Mouse (Mus musculus) intestine, embryonic 14.5 days (tissue): ENCODE results near the gene Cdc7. TPM values are rescaled to one million over a fixed set of nuclear protein-coding genes. Genes with fewer than 3 reads are reported as not detected.

Source experiments
- ATAC-seq: fragments of 200-750 bp; cut with Nextera tagmentation; replicated peaks from 2 replicates; pipeline ENCODE4 v1.8.0; 2017; ENCODE audit warnings: low read depth, moderate number of reproducible peaks, moderate TSS enrichment, moderate library complexity; ENCODE audit not compliant: low FRiP score, low TSS enrichment
- DNase-seq: peaks from one replicate; pipeline ENCODE4 v3.0.0-alpha.2; 2018; ENCODE audit warnings: low spot score
- H3K27ac ChIP-seq: fragments of 300-500 bp; sonication (generic); 2 replicates; pipeline ENCODE4 v1.5.1; 2014; ENCODE audit warnings: low read depth, mild to moderate bottlenecking, control low read depth
- H3K27me3 ChIP-seq: fragments of 300-500 bp; sonication (generic); replicated peaks from 2 replicates; pipeline ENCODE4 v1.6.1; 2014; ENCODE audit warnings: low read length, control low read depth; ENCODE audit not compliant: control insufficient read depth, insufficient read depth
- H3K36me3 ChIP-seq: fragments of 300-500 bp; sonication (generic); 2 replicates; pipeline ENCODE4 v1.6.1; 2014; ENCODE audit warnings: low read length, control low read depth; ENCODE audit not compliant: control insufficient read depth, insufficient read depth
- H3K4me1 ChIP-seq: fragments of 300-500 bp; sonication (generic); replicated peaks from 2 replicates; pipeline ENCODE4 v1.6.1; 2014; ENCODE audit warnings: low read length, control low read depth, mixed read lengths; ENCODE audit not compliant: control insufficient read depth, insufficient read depth
- H3K4me2 ChIP-seq: fragments of 300-500 bp; sonication (generic); 2 replicates; pipeline ENCODE4 v1.6.1; 2014; ENCODE audit warnings: low read length
- H3K4me3 ChIP-seq: fragments of 300-500 bp; sonication (generic); 2 replicates; pipeline ENCODE4 v1.5.1; 2014; ENCODE audit warnings: low read depth, low read length, control low read depth, mixed read lengths
- H3K9ac ChIP-seq: fragments of 300-500 bp; sonication (generic); 2 replicates; pipeline ENCODE4 v1.6.1; 2014; ENCODE audit warnings: mild to moderate bottlenecking, low read length
- H3K9me3 ChIP-seq: fragments of 300-500 bp; sonication (generic); 2 replicates; pipeline ENCODE4 v1.6.1; 2016; ENCODE audit warnings: low read length, control low read depth; ENCODE audit not compliant: control insufficient read depth
- WGBS: fragments of 180-500 bp; shearing (Covaris S2); extraction: QIAGEN DNeasy Blood & Tissue Kit; methylation state at CpG from one replicate; pipeline ENCODE4 v1.1.7; 2014; 5-methylcytosine and 5-hydroxymethylcytosine counted together
- polyA plus RNA-seq: library from polyadenylated mRNA; unstranded; fragments of >200 nt; fragmentation: Nextera tagmentation; extraction: Ambion mirVana; gene quantifications from 2 replicates; pipeline ENCODE4 v1.2.1, GENCODE M21; 2014

Cdc7 gene
- polyA plus RNA-seq, 1 experiment from 2014 or later, result 49.8 TPM

DNA sequence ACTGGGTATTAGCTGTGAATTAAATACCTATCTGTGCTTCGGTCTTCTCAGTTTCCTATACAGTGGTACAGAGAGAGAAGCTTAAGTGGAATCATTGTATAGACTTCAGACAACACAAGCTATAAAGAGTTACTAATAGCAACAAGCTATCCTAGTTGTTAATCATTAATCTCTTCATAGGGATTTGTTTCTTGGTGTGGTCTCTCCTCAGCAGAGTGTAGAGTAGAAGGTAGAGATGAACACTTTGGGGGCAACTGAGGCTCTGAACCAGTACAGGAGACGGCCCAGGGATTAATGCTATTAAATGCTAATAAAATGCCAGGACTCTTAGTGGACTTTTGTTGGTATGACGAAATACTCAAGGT, 57.9 kb downstream of the Cdc7 start:
- ATAC-seq, result 0 out of 2 replicates have a peak, but pooled peaks have one; percentile 22
- Histone ChIP-seq H3K27ac (no peak overlapping the region), H3K27me3 (no peaks in the 10 kb centered on the region), H3K9ac (no peak overlapping the region), H3K36me3 (no peaks in the 10 kb centered on the region), H3K4me1 (peaks cover 32% of the 10 kb centered on the region), H3K4me2 (no peak overlapping the region), H3K9me3 (no peaks in the 10 kb centered on the region), H3K4me3 (no peak overlapping the region)
- DNase-seq, result no peak
- WGBS, result 76% methylated on average over 3 of the region's 3 CpGs

DNA sequence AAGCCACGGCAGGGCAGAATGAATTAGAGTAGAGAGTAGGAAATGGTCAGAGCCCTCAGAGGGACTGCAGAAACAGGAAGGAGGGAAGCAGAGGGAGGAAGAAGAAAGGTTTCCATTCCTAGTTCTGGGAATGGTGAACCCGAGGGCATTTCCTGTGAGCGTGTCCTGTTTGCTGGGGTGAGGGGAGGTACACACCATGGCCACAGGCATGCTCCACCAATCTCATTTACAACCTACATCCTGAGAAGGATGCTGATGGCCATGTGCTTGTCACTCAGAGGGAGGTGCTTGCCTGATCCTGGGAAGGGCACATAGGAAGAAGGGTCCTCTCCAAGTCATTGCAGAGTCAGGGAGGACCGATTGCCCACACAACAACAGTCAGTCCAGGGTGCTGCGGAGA, 59.8 kb downstream of the Cdc7 start:
- Histone ChIP-seq H3K9ac (no peak overlapping the region), H3K27me3 (no peaks in the 10 kb centered on the region), H3K27ac (no peak overlapping the region), H3K4me3 (no peak overlapping the region), H3K4me2 (no peak overlapping the region), H3K4me1 (peaks cover 37% of the 10 kb centered on the region), H3K36me3 (no peaks in the 10 kb centered on the region), H3K9me3 (no peaks in the 10 kb centered on the region)
- 60% methylated on average over 5 of the region's 5 CpGs for WGBS
- DNase-seq, result no peak
- ATAC-seq, result no peak

DNA sequence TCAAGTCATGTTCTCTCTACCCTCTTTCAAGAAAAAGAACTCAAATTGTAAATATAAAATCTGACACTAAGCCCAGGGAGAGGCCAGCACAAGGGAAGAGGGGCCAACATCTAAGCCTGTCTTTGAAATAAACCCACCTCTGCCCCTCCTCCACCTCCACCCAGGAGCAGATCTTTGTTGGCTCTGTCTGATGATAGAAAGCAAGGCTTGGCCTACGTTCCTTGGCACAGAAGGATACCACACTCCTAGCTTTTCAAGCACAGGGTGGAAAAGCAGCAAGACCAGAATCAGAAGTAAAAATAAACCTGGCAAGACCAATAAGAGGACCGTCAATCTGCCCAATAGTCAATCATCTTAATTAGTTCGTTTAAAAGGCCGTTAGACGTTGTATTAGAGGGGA, 61.2 kb downstream of the Cdc7 start:
- H3K4me3 ChIP-seq, result no peak overlapping the region
- peaks cover 44% of the 10 kb centered on the region for H3K4me1 ChIP-seq
- no peak for DNase-seq
- H3K4me2 ChIP-seq, result no peak overlapping the region
- H3K36me3 ChIP-seq, result no peaks in the 10 kb centered on the region
- H3K9ac ChIP-seq, result no peak overlapping the region
- ATAC-seq, result no peak
- 63% methylated on average over 5 of the region's 5 CpGs for WGBS
- H3K27ac ChIP-seq, result no peak overlapping the region
- H3K9me3 ChIP-seq, result no peaks in the 10 kb centered on the region
- H3K27me3 ChIP-seq, result no peaks in the 10 kb centered on the region

DNA sequence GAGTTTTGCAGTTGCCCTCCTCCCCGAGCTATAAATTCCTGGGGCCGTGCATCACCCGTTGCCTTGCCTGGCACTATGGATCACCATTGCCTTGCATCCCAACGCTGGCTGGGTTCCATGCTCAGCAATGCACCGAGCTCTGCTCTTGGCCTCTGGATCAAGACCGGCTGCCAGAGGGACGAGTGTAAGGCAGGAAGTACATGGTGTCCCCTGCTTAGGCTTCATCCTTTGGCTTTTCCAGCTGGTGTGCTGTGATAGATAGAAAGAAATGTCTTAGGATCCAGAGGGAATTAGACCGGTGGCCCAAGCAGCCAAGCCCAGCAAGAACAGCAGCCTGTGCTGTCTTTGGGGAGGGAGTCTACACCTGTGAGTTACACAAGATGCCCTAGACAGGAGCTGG, 61.7 kb downstream of the Cdc7 start:
- no peak overlapping the region for H3K4me3 ChIP-seq
- no peak overlapping the region for H3K27ac ChIP-seq
- H3K4me2 ChIP-seq, result no peak overlapping the region
- H3K4me1 ChIP-seq, result peaks cover 40% of the 10 kb centered on the region
- H3K9me3 ChIP-seq, result no peaks in the 10 kb centered on the region
- 65% methylated on average over 8 of the region's 8 CpGs for WGBS
- no peak overlapping the region for H3K9ac ChIP-seq
- H3K36me3 ChIP-seq, result no peaks in the 10 kb centered on the region
- H3K27me3 ChIP-seq, result no peaks in the 10 kb centered on the region
- DNase-seq (no peak), ATAC-seq (no peak)

DNA sequence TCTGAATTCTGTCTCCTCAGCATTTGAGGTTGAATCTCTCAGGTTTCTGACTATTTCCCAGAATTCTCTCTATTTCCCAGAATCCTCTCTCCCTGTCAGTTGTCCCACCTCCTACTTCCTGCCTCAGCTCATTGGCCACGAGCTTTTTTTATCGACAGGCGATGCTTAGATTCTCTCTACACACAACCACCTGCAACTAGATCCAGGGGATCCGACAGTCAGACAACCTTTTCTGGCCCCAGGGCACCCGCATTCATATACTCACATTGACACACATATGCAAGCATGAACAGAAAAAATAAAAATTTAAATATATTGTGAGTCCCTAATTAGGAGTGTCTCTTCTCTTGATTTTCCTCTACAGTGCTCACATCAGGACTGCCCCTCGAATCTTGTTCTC, 63.5 kb downstream of the Cdc7 start:
- H3K36me3 ChIP-seq, result no peaks in the 10 kb centered on the region
- H3K27ac ChIP-seq, result 0 out of 2 replicates have a peak overlapping the region, but pooled peaks have one; percentile 64
- WGBS, result 88% methylated on average over 6 of the region's 6 CpGs
- H3K4me1 ChIP-seq, result peaks cover 38% of the 10 kb centered on the region
- DNase-seq (no peak), ATAC-seq (no peak)
- no peaks in the 10 kb centered on the region for H3K27me3 ChIP-seq
- H3K9ac ChIP-seq, result no peak overlapping the region
- H3K9me3 ChIP-seq, result no peaks in the 10 kb centered on the region
- no peak overlapping the region for H3K4me2 ChIP-seq
- H3K4me3 ChIP-seq, result no peak overlapping the region

DNA sequence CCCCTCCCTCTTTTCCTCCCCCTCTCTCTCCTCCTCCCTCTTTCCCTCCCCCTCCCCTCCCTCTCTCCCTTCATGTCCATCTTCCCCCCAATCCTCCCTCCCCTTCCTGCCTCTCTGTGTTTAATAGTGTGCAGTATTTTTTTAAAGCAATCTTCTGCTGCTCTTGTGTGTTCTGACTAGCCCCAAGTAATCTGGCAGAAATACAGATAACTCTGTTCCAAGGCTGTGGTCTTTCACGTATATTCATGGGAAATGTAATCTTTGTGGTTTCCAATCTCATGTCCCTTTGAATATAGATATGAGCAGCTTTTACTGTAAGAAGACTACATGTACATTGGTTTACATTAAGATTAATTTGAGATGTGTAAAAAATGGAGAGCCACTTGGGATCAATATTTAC, 64.4 kb downstream of the Cdc7 start:
- Histone ChIP-seq H3K4me2 (no peak overlapping the region), H3K27me3 (no peaks in the 10 kb centered on the region), H3K36me3 (no peaks in the 10 kb centered on the region), H3K4me1 (peaks cover 38% of the 10 kb centered on the region), H3K9ac (no peak overlapping the region), H3K9me3 (no peaks in the 10 kb centered on the region), H3K4me3 (no peak overlapping the region), H3K27ac (no peak overlapping the region; the same call in 1 of the 2 replicates)
- DNase-seq, result no peak
- no peak for ATAC-seq
- WGBS, result 18% methylated on average over 1 of the region's 1 CpGs

DNA sequence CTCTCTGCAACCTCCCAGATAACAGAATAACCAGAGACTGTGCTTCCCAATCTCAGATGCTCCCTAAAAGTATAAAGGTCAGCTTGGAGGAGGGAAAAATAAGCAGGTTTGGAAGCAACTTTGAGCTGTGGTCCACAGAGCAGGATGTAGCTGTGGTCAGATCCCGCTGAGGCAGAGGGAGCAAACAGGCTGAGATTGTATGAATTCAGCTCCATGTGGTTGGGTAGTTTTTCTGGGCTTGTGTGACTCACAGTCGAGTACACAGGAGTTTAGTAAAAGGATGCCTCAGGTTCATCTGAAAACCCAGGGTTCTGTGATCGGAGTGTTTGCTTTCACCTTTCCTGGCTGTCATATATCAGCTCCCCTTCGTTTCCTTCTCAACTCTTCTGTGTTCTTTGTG, 65.7 kb downstream of the Cdc7 start:
- Histone ChIP-seq H3K4me2 (no peak overlapping the region), H3K4me1 (peaks cover 32% of the 10 kb centered on the region), H3K27ac (peak overlapping the region; percentile 54), H3K27me3 (no peaks in the 10 kb centered on the region), H3K36me3 (no peaks in the 10 kb centered on the region), H3K9me3 (no peaks in the 10 kb centered on the region), H3K4me3 (no peak overlapping the region), H3K9ac (no peak overlapping the region)
- WGBS, result 37% methylated on average over 4 of the region's 4 CpGs
- ATAC-seq, result no peak
- DNase-seq, result no peak

DNA sequence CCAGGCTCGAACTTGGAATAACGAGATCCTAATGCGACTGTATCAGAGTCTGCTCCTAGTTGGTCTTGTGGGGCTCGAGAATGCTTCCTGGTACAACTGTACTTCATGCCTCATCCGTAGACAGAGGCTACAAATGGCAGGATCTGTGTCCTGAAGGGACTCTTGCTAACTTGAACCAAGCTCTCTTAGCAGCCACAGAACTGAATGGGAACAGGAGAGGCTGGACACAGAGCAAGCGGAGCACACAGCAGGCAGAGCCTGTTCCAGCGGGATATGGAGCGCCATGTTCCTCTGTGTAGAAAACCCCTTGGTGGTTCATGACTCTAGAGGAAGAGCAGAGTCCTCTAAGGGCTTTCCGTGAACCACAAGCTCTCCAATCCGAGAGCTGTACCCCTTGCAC, 66.7 kb downstream of the Cdc7 start:
- Histone ChIP-seq H3K27me3 (no peaks in the 10 kb centered on the region), H3K4me2 (no peak overlapping the region), H3K9me3 (no peaks in the 10 kb centered on the region), H3K36me3 (no peaks in the 10 kb centered on the region), H3K4me3 (no peak overlapping the region), H3K27ac (no peak overlapping the region), H3K4me1 (peaks cover 30% of the 10 kb centered on the region), H3K9ac (no peak overlapping the region)
- no peak for ATAC-seq
- 87% methylated on average over 10 of the region's 10 CpGs for WGBS
- DNase-seq, result no peak
